Mouse (Mus musculus) lung, postnatal 25 days (tissue): ENCODE data around the gene Klf3.
A peak's percentile ranks its signal among the peaks of the same experiment; 100 is the strongest.

Experiments used
- DNase-seq: peaks from one replicate; pipeline ENCODE4 v3.0.0; 2022; ENCODE audit warnings: low spot score

Klf3 gene

GRCm38 (mm10) chr5:64835295-64835694, 32.1 kb downstream of the Klf3 start:
- DNase-seq = no peak

GRCm38 (mm10) chr5:64839016-64839599, 35.9 kb downstream of the Klf3 start:
- no peak for DNase-seq

GRCm38 (mm10) chr5:64840087-64840486, 36.9 kb downstream of the Klf3 start:
- DNase-seq = no peak

GRCm38 (mm10) chr5:64844622-64845021, 41.4 kb downstream of the Klf3 start:
- no peak for DNase-seq

- DNase-seq = no peak
These were observed 44.1 kb downstream of the Klf3 start for GRCm38 (mm10) chr5:64847305-64847704.

- DNase-seq = no peak
These were observed 46.7 kb downstream of the Klf3 start for GRCm38 (mm10) chr5:64849892-64850291.

GRCm38 (mm10) chr5:64852656-64853398, 49.6 kb downstream of the Klf3 start:
- DNase-seq = peak; percentile 30

GRCm38 (mm10) chr5:64853421-64853820, 50.2 kb downstream of the Klf3 start:
- DNase-seq = no peak

GRCm38 (mm10) chr5:64855199-64855598, 52.0 kb downstream of the Klf3 start:
- DNase-seq = no peak

GRCm38 (mm10) chr5:64860900-64861470, 57.8 kb downstream of the Klf3 start:
- no peak for DNase-seq

GRCm38 (mm10) chr5:64861471-64862199, 58.4 kb downstream of the Klf3 start:
- peak; percentile 81 for DNase-seq

- no peak for DNase-seq
These were observed 59.1 kb downstream of the Klf3 start for GRCm38 (mm10) chr5:64862269-64862668.

GRCm38 (mm10) chr5:64864699-64865108, 61.5 kb downstream of the Klf3 start:
- peak; percentile 90 for DNase-seq

GRCm38 (mm10) chr5:64865219-64865964, 62.2 kb downstream of the Klf3 start:
- DNase-seq = no peak

- peak; percentile 90 for DNase-seq
These were observed 63.3 kb downstream of the Klf3 start for GRCm38 (mm10) chr5:64866331-64867050.

GRCm38 (mm10) chr5:64867124-64867523, 63.9 kb downstream of the Klf3 start:
- no peak for DNase-seq

- no peak for DNase-seq
These were observed 64.4 kb downstream of the Klf3 start for GRCm38 (mm10) chr5:64867551-64867950.

GRCm38 (mm10) chr5:64876086-64876830, 73.1 kb downstream of the Klf3 start:
- DNase-seq = no peak

- DNase-seq = no peak
These were observed 74.2 kb downstream of the Klf3 start for GRCm38 (mm10) chr5:64877235-64878026.

GRCm38 (mm10) chr5:64878027-64878425, 74.8 kb downstream of the Klf3 start:
- DNase-seq = peak; percentile 59
